Mouse (Mus musculus): ENCODE results near the gene Hes7. TPM values are rescaled to one million over a fixed set of nuclear protein-coding genes. Genes with fewer than 3 reads are reported as not detected.
A peak's percentile ranks its signal among the peaks of the same experiment; 100 is the strongest.

The Hes7 gene
- polyA plus RNA-seq, 1 experiment from 2014 or later: 0.29 TPM

DNA sequence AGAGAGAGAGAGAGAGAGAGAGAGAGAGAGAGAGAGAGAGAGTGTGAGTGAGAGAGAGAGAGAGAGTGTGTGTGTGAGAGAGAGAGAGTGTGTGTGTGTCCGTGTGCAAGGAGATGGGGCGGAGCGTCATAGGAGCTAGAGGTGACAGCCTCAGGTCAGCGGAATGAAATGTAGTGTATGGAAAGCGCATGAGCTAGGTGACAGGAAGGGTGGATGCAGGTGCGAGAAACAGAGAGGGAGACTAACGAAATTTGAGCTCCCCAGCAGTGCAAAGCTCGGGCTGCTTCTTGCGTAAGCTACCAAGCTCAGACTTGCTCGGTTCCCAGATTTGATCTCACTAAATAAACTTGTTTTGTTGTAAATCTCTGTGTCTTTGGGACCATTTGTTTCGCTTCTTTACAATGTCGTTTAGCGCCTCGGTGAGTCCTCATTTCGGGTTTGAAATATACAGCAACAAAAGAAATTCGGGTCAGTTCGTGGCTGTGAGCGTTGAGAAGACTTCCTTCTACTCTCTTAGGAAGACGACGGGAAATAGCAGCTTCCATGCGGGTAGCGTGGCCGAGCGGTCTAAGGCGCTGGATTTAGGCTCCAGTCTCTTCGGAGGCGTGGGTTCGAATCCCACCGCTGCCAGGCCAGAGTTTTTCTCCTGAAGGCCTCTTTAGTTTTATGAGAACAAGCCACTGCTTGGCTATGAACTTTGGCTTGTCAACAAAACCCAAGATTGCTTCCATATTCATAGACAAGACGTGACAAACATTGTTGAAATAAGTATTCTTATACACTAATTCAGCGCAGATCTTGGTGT is 3.7 kb downstream of the Hes7 start:
- H3K36me3 ChIP-seq (ENCODE audit: control insufficient read depth, insufficient read depth, low read length): no peaks in the 10 kb centered on the region
- peak overlapping the region; percentile 89 for H3K27ac ChIP-seq (replicated peaks)
- H3K9me3 ChIP-seq (ENCODE audit: control insufficient read depth, low read length): no peaks in the 10 kb centered on the region
- under 1% methylated on average over 31 of the region's 31 CpGs for WGBS
- no peaks in the 10 kb centered on the region for H3K27me3 ChIP-seq (ENCODE audit: control insufficient read depth, insufficient read depth, low read length)
- peak overlapping the region; percentile 58 for H3K9ac ChIP-seq (ENCODE audit: low read length)
- DNase-seq (ENCODE audit: low spot score): peak; percentile 87
- H3K4me3 ChIP-seq (ENCODE audit: low read depth, low read length): peak overlapping the region; percentile 68
- peak overlapping the region; percentile 83 for H3K4me2 ChIP-seq (replicated peaks; ENCODE audit: low read depth)
- ATAC-seq (ENCODE audit: low FRiP score, low TSS enrichment): peak; percentile 62
- H3K4me1 ChIP-seq (replicated peaks; ENCODE audit: control insufficient read depth, insufficient read depth): peaks cover 2% of the 10 kb centered on the region; the same call in 1 of the 2 replicates
- TF ChIP-seq CTCF (IDR thresholded peaks at IDR 0.05; ENCODE audit: low read depth) (no peak), EP300 (optimal IDR thresholded peaks at IDR 0.05) (peak; percentile 81)

DNA sequence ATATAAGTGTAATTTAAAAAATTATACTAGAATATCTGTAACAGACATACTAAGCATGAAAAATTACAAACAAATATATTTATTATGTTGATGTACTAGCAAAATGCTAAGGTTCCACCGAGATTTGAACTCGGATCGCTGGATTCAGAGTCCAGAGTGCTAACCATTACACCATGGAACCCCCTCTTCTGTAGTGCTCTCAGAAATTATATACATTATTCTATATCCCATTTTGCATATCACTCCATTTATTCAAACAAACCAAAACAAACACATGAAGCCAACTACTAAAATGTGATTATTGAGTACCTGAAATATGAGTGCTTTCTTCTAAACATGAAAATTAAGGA is 4.3 kb downstream of the Hes7 start:
- Histone ChIP-seq H3K27me3 (ENCODE audit: control insufficient read depth, insufficient read depth, low read length) (no peaks in the 10 kb centered on the region), H3K4me1 (replicated peaks; ENCODE audit: control insufficient read depth, insufficient read depth) (peaks cover 2% of the 10 kb centered on the region; the same call in 1 of the 2 replicates), H3K27ac (replicated peaks) (no peak overlapping the region), H3K9ac (ENCODE audit: low read length) (no peak overlapping the region), H3K4me3 (ENCODE audit: low read depth, low read length) (no peak overlapping the region), H3K36me3 (ENCODE audit: control insufficient read depth, insufficient read depth, low read length) (no peaks in the 10 kb centered on the region), H3K9me3 (ENCODE audit: control insufficient read depth, low read length) (no peaks in the 10 kb centered on the region), H3K4me2 (replicated peaks; ENCODE audit: low read depth) (no peak overlapping the region)
- DNase-seq (ENCODE audit: low spot score) (peak; percentile 60), ATAC-seq (ENCODE audit: low FRiP score, low TSS enrichment) (peak; percentile 21; the same call in 1 of the 2 replicates)
- WGBS: under 1% methylated on average over 3 of the region's 3 CpGs
- TF ChIP-seq EP300 (optimal IDR thresholded peaks at IDR 0.05): peak; percentile 12
- TF ChIP-seq CTCF (IDR thresholded peaks at IDR 0.05; ENCODE audit: low read depth): no peak

DNA sequence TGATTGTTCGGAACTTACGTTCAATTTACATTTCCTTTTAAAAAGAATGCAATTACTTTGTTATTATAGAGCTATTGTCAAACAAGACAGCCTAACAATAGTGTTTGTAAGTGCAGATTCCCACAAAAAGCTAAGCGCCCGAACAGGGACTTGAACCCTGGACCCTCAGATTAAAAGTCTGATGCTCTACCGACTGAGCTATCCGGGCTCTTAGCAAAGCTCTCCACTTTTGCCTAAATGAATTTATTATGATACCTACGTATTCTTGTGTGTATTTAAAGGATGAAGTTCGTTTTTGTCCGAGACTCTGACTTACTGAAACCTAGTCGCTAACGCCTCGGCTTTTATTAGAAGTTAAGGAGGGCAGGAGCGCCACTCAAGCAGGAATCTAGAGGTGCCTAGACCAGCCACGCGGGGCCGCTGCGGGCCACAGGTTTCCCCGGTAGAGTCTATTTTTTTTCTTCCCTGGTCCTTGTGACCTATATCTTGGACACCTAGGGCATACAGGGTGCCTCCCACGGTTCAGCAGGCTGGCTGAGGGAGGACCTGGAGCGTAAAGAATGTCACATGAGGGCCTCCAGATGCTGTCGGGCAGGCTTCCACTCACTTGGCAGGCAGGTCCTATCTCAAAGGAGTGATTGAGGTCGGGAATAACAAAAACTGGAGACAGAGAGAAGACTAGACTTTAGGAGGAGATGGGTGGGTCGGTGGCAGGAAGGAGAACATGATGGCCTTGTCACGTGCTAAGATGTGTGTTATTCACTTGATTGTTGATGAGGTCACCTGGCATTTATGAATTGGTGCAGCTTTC is 5.0 kb downstream of the Hes7 start:
- no peaks in the 10 kb centered on the region for H3K9me3 ChIP-seq (ENCODE audit: control insufficient read depth, low read length)
- peak overlapping the region; percentile 74 for H3K27ac ChIP-seq (replicated peaks)
- no peaks in the 10 kb centered on the region for H3K27me3 ChIP-seq (ENCODE audit: control insufficient read depth, insufficient read depth, low read length)
- H3K4me1 ChIP-seq (replicated peaks; ENCODE audit: control insufficient read depth, insufficient read depth): peaks cover under 1% of the 10 kb centered on the region; the same call in 1 of the 2 replicates
- peak; percentile 73 for TF ChIP-seq CTCF (IDR thresholded peaks at IDR 0.05; ENCODE audit: low read depth)
- TF ChIP-seq EP300 (optimal IDR thresholded peaks at IDR 0.05): no peak
- DNase-seq (ENCODE audit: low spot score): peak; percentile 79
- no peaks in the 10 kb centered on the region for H3K36me3 ChIP-seq (ENCODE audit: control insufficient read depth, insufficient read depth, low read length)
- ATAC-seq (ENCODE audit: low FRiP score, low TSS enrichment): peak; percentile 46
- H3K4me2 ChIP-seq (replicated peaks; ENCODE audit: low read depth): peak overlapping the region; percentile 65
- WGBS: under 1% methylated on average over 24 of the region's 24 CpGs
- peak overlapping the region; percentile 35 for H3K9ac ChIP-seq (ENCODE audit: low read length)
- peak overlapping the region; percentile 37 for H3K4me3 ChIP-seq (ENCODE audit: low read depth, low read length)

DNA sequence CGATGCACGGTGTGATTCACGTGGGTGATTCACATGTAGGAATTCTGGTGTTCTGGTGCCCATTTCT is 5.5 kb downstream of the Hes7 start, which contains the start of gene Aloxe3:
Aloxe3 (plus strand) TSS at position 45 of the 67 bp plus-strand sequence.
- TF ChIP-seq EP300 (optimal IDR thresholded peaks at IDR 0.05) (no peak), CTCF (IDR thresholded peaks at IDR 0.05; ENCODE audit: low read depth) (no peak)

DNA sequence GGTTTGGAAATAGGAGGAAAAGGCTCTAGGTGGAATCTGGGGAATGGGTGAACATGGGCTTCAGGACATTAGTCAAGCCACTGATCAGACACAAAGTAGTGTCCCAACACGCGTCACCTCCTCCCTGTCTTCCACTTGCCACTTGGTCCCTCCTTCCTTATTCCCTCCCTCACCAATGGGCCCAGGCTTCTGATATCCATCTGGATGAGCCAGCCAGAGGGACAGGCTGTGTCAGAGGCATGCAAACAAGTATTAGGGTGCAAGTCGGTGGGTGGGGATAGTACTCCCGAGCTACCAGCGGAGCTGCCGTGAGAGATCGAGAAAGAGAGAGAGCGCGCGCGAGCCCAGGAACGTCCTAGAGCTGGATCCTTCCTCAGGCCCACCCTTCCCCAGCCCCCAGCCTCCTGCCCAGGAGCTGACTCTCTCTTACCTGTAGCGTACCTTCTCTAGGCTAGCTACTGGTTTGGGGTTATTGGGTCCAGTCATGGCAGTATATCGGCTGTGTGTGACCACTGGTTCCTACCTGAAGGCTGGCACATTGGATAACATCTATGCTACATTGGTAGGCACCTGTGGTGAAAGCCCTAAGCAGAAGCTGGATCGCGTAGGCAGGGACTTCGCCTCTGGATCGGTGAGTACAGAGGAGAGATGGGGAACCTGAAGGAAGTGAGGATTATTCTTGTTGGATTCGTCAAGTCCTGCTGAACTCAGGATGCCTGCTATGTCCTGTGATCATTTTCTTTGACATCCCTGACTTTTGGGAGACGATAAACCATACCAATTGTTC is 5.9 kb downstream of the Hes7 start:
- H3K36me3 ChIP-seq (ENCODE audit: control insufficient read depth, insufficient read depth, low read length): no peaks in the 10 kb centered on the region
- peak overlapping the region; percentile 35; the same call in 1 of the 2 replicates for H3K9ac ChIP-seq (ENCODE audit: low read length)
- H3K4me1 ChIP-seq (replicated peaks; ENCODE audit: control insufficient read depth, insufficient read depth): no peaks in the 10 kb centered on the region
- no peaks in the 10 kb centered on the region for H3K9me3 ChIP-seq (ENCODE audit: control insufficient read depth, low read length)
- no peak for TF ChIP-seq EP300 (optimal IDR thresholded peaks at IDR 0.05)
- TF ChIP-seq CTCF (IDR thresholded peaks at IDR 0.05; ENCODE audit: low read depth): 0 out of 2 replicates have a peak, but pooled peaks have one; percentile 5
- peak overlapping the region; percentile 37 for H3K4me3 ChIP-seq (ENCODE audit: low read depth, low read length)
- no peaks in the 10 kb centered on the region for H3K27me3 ChIP-seq (ENCODE audit: control insufficient read depth, insufficient read depth, low read length)
- H3K27ac ChIP-seq (replicated peaks): peak overlapping the region; percentile 74
- DNase-seq (ENCODE audit: low spot score) (no peak), ATAC-seq (ENCODE audit: low FRiP score, low TSS enrichment) (no peak)
- peak overlapping the region; percentile 65 for H3K4me2 ChIP-seq (replicated peaks; ENCODE audit: low read depth)
- 13% methylated on average over 18 of the region's 20 CpGs for WGBS

More for the DNA sequence above, 5.5 kb downstream of the Hes7 start, which contains the start of gene Aloxe3:
- 2% methylated on average over 3 of the region's 3 CpGs for WGBS
- Histone ChIP-seq H3K9ac (ENCODE audit: low read length) (peak within 1 kb of the TSS; percentile 35), H3K4me3 (ENCODE audit: low read depth, low read length) (peak within 1 kb of the TSS; percentile 37), H3K9me3 (ENCODE audit: control insufficient read depth, low read length) (no peaks in the 10 kb centered on the region), H3K4me1 (replicated peaks; ENCODE audit: control insufficient read depth, insufficient read depth) (no peaks in the 10 kb centered on the region), H3K4me2 (replicated peaks; ENCODE audit: low read depth) (peak within 1 kb of the TSS; percentile 65), H3K36me3 (ENCODE audit: control insufficient read depth, insufficient read depth, low read length) (no peaks in the 10 kb centered on the region), H3K27me3 (ENCODE audit: control insufficient read depth, insufficient read depth, low read length) (no peaks in the 10 kb centered on the region), H3K27ac (replicated peaks) (peak within 1 kb of the TSS; percentile 74)
- ATAC-seq (ENCODE audit: low FRiP score, low TSS enrichment): no peak
- DNase-seq (ENCODE audit: low spot score): no peak

All from stomach, postnatal 0 days (tissue).